Mouse (Mus musculus): Measurements from ENCODE around the gene Smad3.
A peak's percentile ranks its signal among the peaks of the same experiment; 100 is the strongest.

Smad3 gene

GRCm38 (mm10) chr9:63757865-63758440 lies at the start of gene Smad3:
Gene Smad3 (minus strand): TSS chr9:63757994.
- DNase-seq: peak; percentile 93

GRCm38 (mm10) chr9:63804847-63805246 lies 47.1 kb upstream of the Smad3 start:
- DNase-seq: no peak

- no peak for DNase-seq
Observed at GRCm38 (mm10) chr9:63803181-63803591, 45.4 kb upstream of the Smad3 start.

GRCm38 (mm10) chr9:63802504-63802903 lies 44.7 kb upstream of the Smad3 start:
- DNase-seq: no peak

- DNase-seq: no peak
Observed at GRCm38 (mm10) chr9:63802080-63802479, 44.3 kb upstream of the Smad3 start.

GRCm38 (mm10) chr9:63796429-63796828 lies 38.6 kb upstream of the Smad3 start:
- no peak for DNase-seq

GRCm38 (mm10) chr9:63793731-63794495 lies 36.1 kb upstream of the Smad3 start:
- peak; percentile 53 for DNase-seq

GRCm38 (mm10) chr9:63791716-63792115 lies 33.9 kb upstream of the Smad3 start:
- no peak for DNase-seq

- no peak for DNase-seq
Observed at GRCm38 (mm10) chr9:63791275-63791674, 33.5 kb upstream of the Smad3 start.

GRCm38 (mm10) chr9:63790222-63790621 lies 32.4 kb upstream of the Smad3 start:
- DNase-seq: peak; percentile 25

GRCm38 (mm10) chr9:63789386-63789785 lies 31.6 kb upstream of the Smad3 start:
- no peak for DNase-seq

GRCm38 (mm10) chr9:63787606-63788005 lies 29.8 kb upstream of the Smad3 start:
- DNase-seq: no peak

- no peak for DNase-seq
Observed at GRCm38 (mm10) chr9:63787086-63787485, 29.3 kb upstream of the Smad3 start.

GRCm38 (mm10) chr9:63786026-63786670 lies 28.4 kb upstream of the Smad3 start:
- peak; percentile 41 for DNase-seq

GRCm38 (mm10) chr9:63785492-63785891 lies 27.7 kb upstream of the Smad3 start:
- peak; percentile 60 for DNase-seq

- no peak for DNase-seq
Observed at GRCm38 (mm10) chr9:63784597-63784996, 26.8 kb upstream of the Smad3 start.

- peak; percentile 59 for DNase-seq
Observed at GRCm38 (mm10) chr9:63782744-63783143, 24.9 kb upstream of the Smad3 start.

GRCm38 (mm10) chr9:63781714-63782464 lies 24.1 kb upstream of the Smad3 start:
- peak; percentile 55 for DNase-seq

GRCm38 (mm10) chr9:63779950-63780887 lies 22.4 kb upstream of the Smad3 start:
- peak; percentile 16 for DNase-seq

GRCm38 (mm10) chr9:63776735-63777134 lies 18.9 kb upstream of the Smad3 start:
- DNase-seq: no peak

- DNase-seq: peak; percentile 75
Observed at GRCm38 (mm10) chr9:63774854-63775483, 17.2 kb upstream of the Smad3 start.

- DNase-seq: no peak
Observed at GRCm38 (mm10) chr9:63772452-63772851, 14.7 kb upstream of the Smad3 start.

Data from liver (tissue).